Mouse (Mus musculus) ES-Bruce4 (cell line): ENCODE measurements around the gene Man1a2.

Source experiments
- CTCF ChIP-seq: IDR thresholded peaks from one replicate; pipeline ENCODE4 v1.8.1; 2011; ENCODE audit warnings: low read depth, low read length
- EP300 ChIP-seq: IDR thresholded peaks from 2 replicates; pipeline ENCODE4 v1.6.1; 2011; ENCODE audit warnings: low read depth, low read length; ENCODE audit not compliant: insufficient read depth

DNA sequence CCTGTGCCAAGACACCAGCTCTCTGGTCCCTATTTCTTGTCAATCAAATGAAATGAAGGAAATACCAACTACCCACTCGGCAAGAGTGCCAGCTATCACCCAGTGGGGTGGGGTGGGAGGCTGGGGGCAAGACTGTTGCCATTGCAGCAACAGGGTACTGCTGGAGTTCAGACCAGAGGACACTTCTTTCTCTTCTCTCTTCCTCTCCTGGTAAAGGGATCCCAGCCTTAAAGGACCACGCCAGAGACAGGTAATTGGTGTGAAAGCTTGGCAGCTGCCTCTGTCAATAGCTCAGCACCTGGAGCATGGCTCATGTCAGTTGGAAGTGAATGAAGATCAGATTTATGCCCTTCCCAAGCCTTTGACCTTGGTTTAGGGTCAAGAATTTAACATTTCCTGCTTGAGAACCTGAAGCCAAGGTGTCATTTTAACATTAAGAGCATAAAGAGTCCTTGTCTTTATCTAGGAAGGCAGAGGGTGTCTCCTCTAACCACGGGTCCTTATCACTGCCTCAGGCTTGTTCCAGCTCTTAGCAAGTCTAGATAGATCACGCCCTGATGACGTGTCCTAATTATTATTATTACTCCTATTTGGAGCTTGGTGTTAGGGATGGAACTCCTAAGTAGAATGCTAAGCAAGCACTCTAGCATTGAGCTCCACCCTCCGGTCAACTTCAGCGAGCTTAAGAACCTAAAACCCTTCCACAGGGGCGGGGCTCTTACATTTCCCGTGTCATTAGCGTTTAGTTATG lies 138.0 kb downstream of the Man1a2 start:
- TF ChIP-seq CTCF, result no peak
- no peak for TF ChIP-seq EP300
